Comparison of ENCODE assay signal across 10 mouse cellular contexts in genomic region chr1:36017061-36017461, GRCm38 (mm10). TPM values are rescaled to one million over a fixed set of nuclear protein-coding genes. Genes with fewer than 3 reads are reported as not detected.
A peak's percentile ranks its signal among the peaks of the same experiment; 100 is the strongest.
DNase-seq lines count a peak whose midpoint lies in the region; ATAC-seq and TF ChIP-seq lines count a peak whose summit lies in the region.
"Had no signal": no experiment of that assay in that cellular context is flagged by ENCODE, and none has a peak within 500 bp of the region (broad histone marks: within the 10 kb centered on the region; RNA-seq: fewer than 3 reads in every experiment).

No protein-coding gene starts in this region.

- H3K9ac ChIP-seq in midbrain, embryonic 14.5 days (replicated peaks; ENCODE audit: low read length): no peak overlapping the region
- H3K9ac ChIP-seq: liver, embryonic 14.5 days had no signal

- no peak for ATAC-seq in midbrain, embryonic 14.5 days (ENCODE audit: low FRiP score, low TSS enrichment)

- H3K27me3 ChIP-seq in heart, embryonic 10.5 days (ENCODE audit: insufficient read depth, poor library complexity, severe bottlenecking): no peaks in the 10 kb centered on the region
- H3K27me3 ChIP-seq in kidney, adult 2 months (replicated peaks; ENCODE audit: control insufficient read depth, insufficient read depth, low read length): no peaks in the 10 kb centered on the region
- H3K27me3 ChIP-seq in midbrain, embryonic 14.5 days (ENCODE audit: control insufficient read depth, insufficient read depth, low read length): no peaks in the 10 kb centered on the region
- H3K27me3 ChIP-seq: CH12.LX had no signal

- TF ChIP-seq CTCF in kidney, adult 2 months (conservative IDR thresholded peaks at IDR 0.05; ENCODE audit: insufficient read depth, insufficient read length, low read depth, low read length): no peak

- H3K4me1 ChIP-seq in heart, embryonic 10.5 days: peaks cover 48% of the 10 kb centered on the region
- H3K4me1 ChIP-seq in kidney, adult 2 months (ENCODE audit: control insufficient read depth, insufficient read depth, low read length): peaks cover 31% of the 10 kb centered on the region
- H3K4me1 ChIP-seq in midbrain, embryonic 14.5 days (ENCODE audit: control insufficient read depth, insufficient read depth, low read length): no peaks in the 10 kb centered on the region

- H3K27ac ChIP-seq in heart, embryonic 10.5 days: peak overlapping the region; percentile 84
- peak overlapping the region; percentile 84 for H3K27ac ChIP-seq in kidney, adult 2 months (ENCODE audit: insufficient read depth, low read depth, low read length)
- no peak overlapping the region for H3K27ac ChIP-seq in midbrain, embryonic 14.5 days (replicated peaks; ENCODE audit: low read depth, low read length)
- H3K27ac ChIP-seq: liver, embryonic 14.5 days had no signal

- peak overlapping the region; percentile 32; the same call in 1 of the 2 replicates for H3K4me3 ChIP-seq in heart, embryonic 10.5 days
- no peak overlapping the region for H3K4me3 ChIP-seq in kidney, adult 2 months (ENCODE audit: insufficient read depth, low read depth, low read length)
- no peak overlapping the region for H3K4me3 ChIP-seq in midbrain, embryonic 14.5 days (replicated peaks; ENCODE audit: low read depth, low read length)

- no peaks in the 10 kb centered on the region for H3K9me3 ChIP-seq in heart, embryonic 10.5 days
- no peaks in the 10 kb centered on the region for H3K9me3 ChIP-seq in midbrain, embryonic 14.5 days (ENCODE audit: control insufficient read depth, low read length)

- TF ChIP-seq POLR2A in kidney, adult 2 months (IDR thresholded peaks at IDR 0.05; ENCODE audit: low read depth, low read length): no peak

- peak; percentile 84 for DNase-seq in heart, embryonic 10.5 days (ENCODE audit: low spot score)
- no peak for DNase-seq in heart, postnatal 36 days
- DNase-seq in embryo, embryonic 9.5 days (ENCODE audit: extremely low spot score): peak; percentile 81
- peak; percentile 88 for DNase-seq in kidney, adult 2 months
- peak; percentile 32 for DNase-seq in midbrain, embryonic 14.5 days
- no peak for DNase-seq in ovary, postnatal 10 days (ENCODE audit: low spot score)
- DNase-seq in layer of hippocampus, adult 9-11 months: no peak
- DNase-seq in frontal cortex, postnatal 10 days (ENCODE audit: low spot score in 2 of 2): no peak

- 10% methylated on average over 7 of the region's 7 CpGs for WGBS in heart, embryonic 10.5 days
- 7% methylated on average over 7 of the region's 7 CpGs for WGBS in kidney, adult 2 months
- WGBS in midbrain, embryonic 14.5 days: 15% methylated on average over 7 of the region's 7 CpGs

- no peak overlapping the region for H3K4me2 ChIP-seq in midbrain, embryonic 14.5 days (ENCODE audit: low read length)

- intact Hi-C loops in heart, postnatal 36 days (cut with DNase I): no loop called here

- H3K36me3 ChIP-seq in heart, embryonic 10.5 days: no peaks in the 10 kb centered on the region
- no peaks in the 10 kb centered on the region for H3K36me3 ChIP-seq in kidney, adult 2 months (ENCODE audit: control insufficient read depth, insufficient read depth, low read length)
- no peaks in the 10 kb centered on the region for H3K36me3 ChIP-seq in midbrain, embryonic 14.5 days (ENCODE audit: control insufficient read depth, insufficient read depth, low read length)

RNA-seq across cellular contexts. Expression of gene Hs6st1, which starts 51.1 kb away (rescaled TPM):
- polyA plus RNA-seq in heart, embryonic 10.5 days (2016; fragmentation: Nextera tagmentation; extraction: Ambion mirVana): 3.5 and 5.7 TPM in 2 replicates
- 10 to 100 TPM; 21.3 to 23.1 TPM for total RNA-seq in heart, postnatal 36 days (2021)
- polyA plus RNA-seq in kidney, adult 2 months (2012; rRNA removed): 123 and 142 TPM in 2 replicates
- 18.2 and 18.5 TPM in 2 replicates for polyA plus RNA-seq in midbrain, embryonic 14.5 days (2014; fragmentation: Nextera tagmentation; extraction: Ambion mirVana)

Comparison
In these comparisons a context has a peak if more than half of its experiments do, and no peak if none do; other contexts are left out.
1. DNase-seq: peak in heart, embryonic 10.5 days (single experiment), embryo, embryonic 9.5 days (single experiment), kidney, adult 2 months (single experiment) and midbrain, embryonic 14.5 days (single experiment); none in heart, postnatal 36 days (0 of 2), ovary, postnatal 10 days (single experiment), layer of hippocampus, adult 9-11 months (single experiment) and frontal cortex, postnatal 10 days (0 of 2).